Mouse (Mus musculus) stomach, postnatal 0 days (tissue): Measurements from ENCODE around the gene Gipc2. TPM values are rescaled to one million over a fixed set of nuclear protein-coding genes. Genes with fewer than 3 reads are reported as not detected.

ENCODE experiments used
- ATAC-seq: fragments of 200-750 bp; cut with Nextera tagmentation; 2 replicates; pipeline ENCODE4 v1.8.0; 2017; ENCODE audit not compliant: low FRiP score, low TSS enrichment
- DNase-seq: peaks from one replicate; pipeline ENCODE4 v3.0.0-alpha.2; 2016; ENCODE audit warnings: low spot score
- H3K27ac ChIP-seq: fragments of 300-500 bp; sonication (generic); replicated peaks from 2 replicates; pipeline ENCODE4 v1.5.1; 2014; ENCODE audit warnings: mild to moderate bottlenecking, control low read depth
- H3K27me3 ChIP-seq: fragments of 300-500 bp; sonication (generic); 2 replicates; pipeline ENCODE4 v1.6.1; 2014; ENCODE audit warnings: low read length; ENCODE audit not compliant: control insufficient read depth, insufficient read depth
- H3K36me3 ChIP-seq: fragments of 300-500 bp; sonication (generic); 2 replicates; pipeline ENCODE4 v1.6.1; 2014; ENCODE audit warnings: low read length, mixed read lengths; ENCODE audit not compliant: control insufficient read depth, insufficient read depth
- H3K4me1 ChIP-seq: fragments of 300-500 bp; sonication (generic); replicated peaks from 2 replicates; pipeline ENCODE4 v1.6.1; 2014; ENCODE audit warnings: antibody characterized with exemption; ENCODE audit not compliant: control insufficient read depth, insufficient read depth
- H3K4me2 ChIP-seq: fragments of 300-500 bp; sonication (generic); replicated peaks from 2 replicates; pipeline ENCODE4 v1.6.1; 2014; ENCODE audit warnings: low read depth, mild to moderate bottlenecking, control low read depth, moderate library complexity
- H3K4me3 ChIP-seq: fragments of 300-500 bp; sonication (generic); 2 replicates; pipeline ENCODE4 v1.5.1; 2014; ENCODE audit warnings: low read depth, low read length, control low read depth
- H3K9ac ChIP-seq: fragments of 300-500 bp; sonication (generic); 2 replicates; pipeline ENCODE4 v1.6.1; 2014; ENCODE audit warnings: mild to moderate bottlenecking, low read length, control low read depth, mixed read lengths
- H3K9me3 ChIP-seq: fragments of 300-500 bp; sonication (generic); 2 replicates; pipeline ENCODE4 v1.6.1; 2016; ENCODE audit warnings: low read length; ENCODE audit not compliant: control insufficient read depth
- CTCF ChIP-seq: IDR thresholded peaks from 2 replicates; pipeline ENCODE4 v1.5.1; 2016; ENCODE audit warnings: antibody characterized with exemption, low read depth, mild to moderate bottlenecking, moderate library complexity
- EP300 ChIP-seq: optimal IDR thresholded peaks from 2 replicates; pipeline ENCODE3; 2016; ENCODE audit warnings: antibody characterized with exemption
- WGBS: fragments of 180-500 bp; shearing (Covaris S2); extraction: QIAGEN DNeasy Blood & Tissue Kit; methylation state at CpG from one replicate; pipeline ENCODE4 v1.1.7; 2014; 5-methylcytosine and 5-hydroxymethylcytosine counted together
- polyA plus RNA-seq: library from polyadenylated mRNA; unstranded; fragments of >200 nt; fragmentation: Nextera tagmentation; extraction: Ambion mirVana; gene quantifications from 2 replicates; pipeline ENCODE4 v1.2.1, GENCODE M21; 2015

Gipc2 gene
- polyA plus RNA-seq, 1 experiment from 2014 or later: 76.1 TPM

DNA sequence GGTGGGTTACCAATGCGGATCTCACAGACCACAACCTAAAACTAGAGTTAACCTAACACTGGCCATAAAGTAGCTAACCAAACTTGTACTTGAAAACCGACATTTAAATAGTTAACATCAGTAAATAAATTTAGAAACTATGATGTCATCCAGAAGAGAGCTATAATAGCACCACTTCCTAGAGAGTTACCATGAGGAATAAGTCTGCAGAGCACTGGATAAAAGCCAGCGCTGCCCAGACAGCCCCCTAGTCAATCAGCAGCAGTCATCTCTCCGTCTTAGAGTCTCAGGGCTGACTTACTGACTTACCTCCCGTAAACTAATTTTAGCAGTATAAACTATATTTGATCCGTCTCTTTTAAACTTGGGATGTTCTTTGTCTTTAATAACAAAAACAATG lies 20.1 kb upstream of the Gipc2 start:
- DNase-seq: no peak
- no peak overlapping the region for H3K4me2 ChIP-seq

GRCm38 (mm10) chr3:152183522-152183921 lies 17.5 kb upstream of the Gipc2 start:
- 85% methylated on average over 9 of the region's 9 CpGs for WGBS
- no peaks in the 10 kb centered on the region for H3K4me1 ChIP-seq

More for the DNA sequence above, 20.1 kb upstream of the Gipc2 start:
- Histone ChIP-seq H3K4me3 (no peak overlapping the region), H3K9me3 (no peaks in the 10 kb centered on the region), H3K4me1 (0 out of 2 replicates have a peak, but pooled peaks cover 2% of the 10 kb centered on the region), H3K9ac (no peak overlapping the region), H3K27me3 (no peaks in the 10 kb centered on the region), H3K27ac (no peak overlapping the region), H3K36me3 (peaks cover 3% of the 10 kb centered on the region; the same call in 1 of the 2 replicates)
- 55% methylated on average over 6 of the region's 6 CpGs for WGBS
- ATAC-seq: no peak
- no peak for TF ChIP-seq CTCF
- no peak for TF ChIP-seq EP300

GRCm38 (mm10) chr3:152180624-152181023 lies 14.6 kb upstream of the Gipc2 start:
- Histone ChIP-seq H3K27me3 (no peaks in the 10 kb centered on the region), H3K4me2 (no peak overlapping the region), H3K36me3 (peaks cover 3% of the 10 kb centered on the region; the same call in 1 of the 2 replicates), H3K27ac (no peak overlapping the region), H3K9ac (no peak overlapping the region), H3K4me1 (no peaks in the 10 kb centered on the region), H3K4me3 (no peak overlapping the region), H3K9me3 (no peaks in the 10 kb centered on the region)
- TF ChIP-seq CTCF: no peak
- WGBS: 79% methylated on average over 4 of the region's 4 CpGs
- DNase-seq: no peak
- no peak for ATAC-seq

More at GRCm38 (mm10) chr3:152183522-152183921, 17.5 kb upstream of the Gipc2 start:
- Histone ChIP-seq H3K27me3 (no peaks in the 10 kb centered on the region), H3K36me3 (peaks cover 3% of the 10 kb centered on the region; the same call in 1 of the 2 replicates), H3K9me3 (no peaks in the 10 kb centered on the region), H3K4me2 (no peak overlapping the region), H3K9ac (no peak overlapping the region), H3K27ac (no peak overlapping the region), H3K4me3 (no peak overlapping the region)
- TF ChIP-seq CTCF: no peak
- DNase-seq (no peak), ATAC-seq (no peak)

- ATAC-seq (no peak), DNase-seq (no peak)
- Histone ChIP-seq H3K4me1 (no peaks in the 10 kb centered on the region), H3K4me2 (no peak overlapping the region), H3K27ac (no peak overlapping the region), H3K9ac (no peak overlapping the region), H3K36me3 (peaks cover 3% of the 10 kb centered on the region; the same call in 1 of the 2 replicates), H3K9me3 (no peaks in the 10 kb centered on the region), H3K27me3 (no peaks in the 10 kb centered on the region), H3K4me3 (no peak overlapping the region)
- TF ChIP-seq CTCF (no peak), EP300 (no peak)
- WGBS: 27% methylated on average over 1 of the region's 1 CpGs
These were observed 13.3 kb upstream of the Gipc2 start for GRCm38 (mm10) chr3:152179285-152179684.

DNA sequence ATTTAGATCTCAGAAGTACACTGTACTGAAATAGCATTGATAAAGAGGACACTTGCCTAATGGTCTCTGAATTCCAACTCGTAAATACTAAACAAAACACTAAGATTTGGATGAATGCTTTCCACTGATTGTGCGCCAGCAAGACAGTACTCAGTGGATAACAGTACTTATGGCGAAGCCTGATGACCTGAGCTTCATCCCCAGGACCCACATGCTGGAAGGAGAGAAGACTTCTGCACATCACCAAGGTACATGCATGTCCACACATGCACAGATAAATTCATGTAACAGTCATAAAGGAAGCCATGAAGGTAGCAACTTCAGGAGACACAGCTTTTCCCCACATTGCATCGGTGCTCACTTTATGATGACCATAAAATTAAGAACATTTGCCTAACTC lies 12.8 kb upstream of the Gipc2 start:
- TF ChIP-seq CTCF: no peak
- TF ChIP-seq EP300: no peak
- ATAC-seq (no peak), DNase-seq (no peak)
- Histone ChIP-seq H3K9ac (no peak overlapping the region), H3K9me3 (no peaks in the 10 kb centered on the region), H3K4me3 (no peak overlapping the region), H3K4me2 (no peak overlapping the region), H3K27ac (no peak overlapping the region), H3K27me3 (no peaks in the 10 kb centered on the region), H3K4me1 (no peaks in the 10 kb centered on the region), H3K36me3 (peaks cover 3% of the 10 kb centered on the region; the same call in 1 of the 2 replicates)
- WGBS: 83% methylated on average over 4 of the region's 4 CpGs

GRCm38 (mm10) chr3:152172322-152172935 lies 6.4 kb upstream of the Gipc2 start:
- DNase-seq: no peak
- ATAC-seq: peak; percentile 22
- H3K9ac ChIP-seq: no peak overlapping the region
- no peaks in the 10 kb centered on the region for H3K27me3 ChIP-seq
- H3K4me2 ChIP-seq: no peak overlapping the region
- H3K27ac ChIP-seq: no peak overlapping the region
- no peak overlapping the region for H3K4me3 ChIP-seq
- TF ChIP-seq EP300: no peak
- H3K9me3 ChIP-seq: no peaks in the 10 kb centered on the region
- no peaks in the 10 kb centered on the region for H3K4me1 ChIP-seq
- no peaks in the 10 kb centered on the region for H3K36me3 ChIP-seq
- 50% methylated on average over 7 of the region's 7 CpGs for WGBS
